Mouse (Mus musculus): ENCODE data around the gene Lrrc75a. TPM values are rescaled to one million over a fixed set of nuclear protein-coding genes. Genes with fewer than 3 reads are reported as not detected.

The Lrrc75a gene
- total RNA-seq, 2 experiments from 2014 or later: 8.5 to 8.7 TPM

- DNase-seq (ENCODE audit: low spot score in 2 of 2): no peak
These were observed 91.1 kb downstream of the Lrrc75a start for GRCm38 (mm10) chr11:62557205-62557604.

DNA sequence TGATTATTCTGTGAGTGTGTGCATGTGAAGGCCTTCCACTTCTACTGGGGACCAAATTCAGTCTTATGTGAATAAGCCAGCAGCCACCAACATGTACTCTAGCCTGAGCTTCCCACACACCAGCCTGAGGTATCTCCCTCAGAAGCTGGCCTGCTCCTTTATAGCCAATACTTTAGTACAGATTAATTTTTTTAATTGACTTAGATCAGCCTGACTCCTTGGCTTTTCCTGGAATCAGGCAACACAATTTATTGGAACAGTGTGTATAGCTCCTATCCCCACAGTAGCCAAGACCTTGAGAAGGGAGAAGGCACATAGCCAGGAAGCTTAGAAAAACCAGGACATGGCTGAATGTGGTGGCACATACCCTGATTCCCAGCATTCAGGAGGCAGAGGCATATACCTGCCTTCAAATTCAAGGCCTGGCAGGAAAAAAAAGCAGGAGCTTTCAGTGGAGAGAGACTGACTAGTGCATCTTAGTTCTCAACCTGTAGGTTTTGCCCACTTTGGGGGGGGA, 92.4 kb downstream of the Lrrc75a start:
- no peak for DNase-seq (ENCODE audit: low spot score in 2 of 2)

DNA sequence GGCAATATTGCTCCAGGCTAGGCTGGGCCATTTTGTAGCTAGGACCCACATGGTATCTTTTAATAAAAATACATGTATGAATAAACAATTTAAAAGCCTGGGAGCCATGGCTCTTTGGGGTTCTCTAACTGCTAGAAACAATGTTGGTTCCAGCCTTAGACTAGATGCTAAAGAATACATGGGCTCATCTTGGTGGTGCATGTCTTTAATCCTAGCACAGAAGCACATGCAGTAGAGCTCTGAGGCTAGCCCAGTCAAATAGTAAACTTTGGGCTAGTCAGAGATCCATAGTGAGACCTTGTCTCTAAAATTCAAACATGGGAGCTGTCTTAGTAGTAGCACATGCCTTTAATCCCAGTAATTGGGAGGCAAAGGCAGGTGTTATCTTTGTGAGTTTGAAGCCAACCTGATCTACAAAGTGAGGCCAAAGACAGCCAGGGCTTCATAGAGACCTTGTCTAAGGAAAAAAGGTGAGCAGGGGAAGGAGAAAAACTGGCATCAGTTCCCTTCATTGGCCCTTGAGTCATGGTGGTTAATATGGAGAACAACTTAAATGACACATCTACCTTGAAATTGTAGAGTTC, 93.3 kb downstream of the Lrrc75a start:
- DNase-seq (ENCODE audit: low spot score in 2 of 2): no peak

Other genes with a start within 250 kb of the Lrrc75a start
- gene Pigl, start 190.1 kb downstream of the Lrrc75a start, total RNA-seq (2021): 1 to 10 TPM; 6.3 to 6.5 TPM
- 100 to 1,000 TPM; 268 to 281 TPM for gene Ncor1, start 190.0 kb downstream of the Lrrc75a start, total RNA-seq (2021)
- gene Cenpv, start 109.3 kb downstream of the Lrrc75a start, total RNA-seq (2021): 10 to 100 TPM; 37.5 to 42.7 TPM
- 1,000 to 10,000 TPM; 1,877 to 1,910 TPM for gene Ubb, start 97.4 kb downstream of the Lrrc75a start, total RNA-seq (2021)
- 10 to 100 TPM; 12.8 to 14.9 TPM for gene Trpv2, start 74.0 kb downstream of the Lrrc75a start, total RNA-seq (2021)
- 10 to 100 TPM; 14.2 to 15.9 TPM for gene Mmgt2, start 141 bp upstream of the Lrrc75a start, total RNA-seq (2021)
- 10 to 100 TPM; 15.1 to 16.0 TPM for gene Zfp287, start 83.4 kb upstream of the Lrrc75a start, total RNA-seq (2021)
- not detected for gene Gm10428, start 104.6 kb upstream of the Lrrc75a start, total RNA-seq (2021)
- gene Zfp286, start 140.9 kb upstream of the Lrrc75a start, total RNA-seq (2021): 10 to 100 TPM; 19.4 to 19.7 TPM
- gene Trim16, start 171.7 kb upstream of the Lrrc75a start, total RNA-seq (2021): 1 to 10 TPM; 1.4 TPM
- 1 to 10 TPM; 1.1 to 1.4 TPM for gene Fbxw10, start 198.5 kb upstream of the Lrrc75a start, total RNA-seq (2021)
- 10 to 100 TPM; 35.9 to 37.4 TPM for gene Tvp23b, start 230.9 kb upstream of the Lrrc75a start, total RNA-seq (2021)

Data from layer of hippocampus, adult 18-20 months (tissue).